Mouse (Mus musculus) mouse trophoblast stem cell (cell line): Measurements from ENCODE around the gene Gm11077.

Experiments used
- in situ Hi-C, 2 experiments: fragments of 300-500 bp; cut with MseI, MboI; formaldehyde crosslinking; loops; 2 replicates in 1 of 2; 3 replicates in 1 of 2; pipeline ENCODE4 v1.15.1; 2025

Gene Gm11077

GRCm38 (mm10) chr6:140747591-140747990, 18.5 kb downstream of the Gm11077 start:
- in situ Hi-C loops: no loop called here

DNA sequence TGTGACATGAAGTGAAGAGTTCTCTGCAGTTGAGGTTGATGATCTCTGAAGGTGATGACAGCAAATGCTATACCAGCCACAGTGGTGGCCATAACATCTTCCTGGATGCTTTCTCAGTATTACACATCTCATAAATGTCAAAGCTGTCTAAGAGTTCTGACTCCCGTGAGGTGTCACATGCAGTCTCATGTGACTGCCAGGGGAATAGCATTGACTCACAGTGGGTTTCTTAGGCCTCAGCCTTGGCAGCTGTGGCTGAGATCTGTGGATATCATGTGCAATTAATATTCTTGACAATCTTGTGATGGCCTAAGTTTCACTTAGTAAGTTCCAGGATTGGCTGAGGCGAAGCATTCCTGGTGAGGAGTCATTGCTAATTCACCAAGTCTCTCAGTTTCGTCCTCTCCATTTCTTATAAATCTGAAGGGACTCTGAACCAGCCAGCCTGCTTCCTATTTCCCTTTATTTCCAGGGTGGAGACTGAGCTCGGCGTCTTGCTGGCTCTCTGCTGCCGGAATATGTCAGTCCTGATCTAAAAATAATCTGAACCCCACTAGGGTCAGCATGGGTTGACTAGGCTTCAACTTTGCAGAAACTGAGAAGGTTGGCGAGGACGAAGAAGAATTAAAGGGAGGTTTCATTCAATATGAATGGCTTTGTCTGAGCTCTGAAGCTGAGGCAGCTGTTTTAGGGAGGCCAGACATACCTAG, 21.4 kb downstream of the Gm11077 start:
- in situ Hi-C loops: no loop called here

DNA sequence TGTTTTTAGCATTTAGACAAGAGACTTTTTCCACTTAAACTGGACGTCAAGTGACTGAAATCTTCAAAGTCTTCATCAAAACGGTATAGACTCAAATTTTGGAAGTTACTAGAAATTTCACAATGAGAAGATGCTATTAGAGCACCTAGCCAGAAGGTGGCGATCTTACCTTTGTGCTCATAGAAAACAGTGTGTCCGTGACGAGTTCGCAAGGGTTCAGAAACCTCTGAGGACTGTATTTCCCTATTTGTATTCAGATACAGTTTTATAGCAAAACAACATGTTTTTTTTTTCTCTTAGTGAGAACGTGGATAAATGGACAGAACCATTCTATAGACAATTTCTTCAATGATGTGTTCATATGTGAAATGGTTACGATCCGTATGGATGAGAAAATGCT, 37.3 kb downstream of the Gm11077 start:
- in situ Hi-C loops: no loop called here

- in situ Hi-C loops: no loop called here
Observed at GRCm38 (mm10) chr6:140767237-140767636, 38.2 kb downstream of the Gm11077 start.

- in situ Hi-C loops: no loop called here
Observed at GRCm38 (mm10) chr6:140768180-140768579, 39.1 kb downstream of the Gm11077 start.

GRCm38 (mm10) chr6:140768859-140769640, 40.0 kb downstream of the Gm11077 start:
- in situ Hi-C loops: no loop called here

DNA sequence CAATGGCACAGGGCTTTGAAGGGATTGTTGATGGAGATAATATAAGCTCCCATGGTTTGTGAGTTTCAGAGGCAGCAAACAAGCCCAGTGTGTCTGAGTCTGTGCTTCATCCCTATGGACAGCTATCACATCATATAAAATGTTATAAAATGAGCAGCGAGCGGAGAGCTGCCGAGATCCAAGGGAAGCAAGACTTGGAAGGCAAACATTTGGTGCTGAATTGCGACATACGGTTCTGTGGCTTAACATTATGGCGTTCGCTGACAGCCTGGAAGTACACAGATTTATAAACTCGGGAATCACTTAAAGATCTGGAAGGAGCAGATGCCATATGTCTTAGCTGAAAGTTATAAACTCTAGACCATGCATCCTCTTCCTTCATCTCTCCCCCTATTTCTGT, 47.2 kb downstream of the Gm11077 start:
- in situ Hi-C loops: no loop called here

GRCm38 (mm10) chr6:140782524-140782923, 53.4 kb downstream of the Gm11077 start:
- in situ Hi-C loops: no loop called here

- in situ Hi-C loops: no loop called here
Observed at GRCm38 (mm10) chr6:140786058-140786457, 57.0 kb downstream of the Gm11077 start.

DNA sequence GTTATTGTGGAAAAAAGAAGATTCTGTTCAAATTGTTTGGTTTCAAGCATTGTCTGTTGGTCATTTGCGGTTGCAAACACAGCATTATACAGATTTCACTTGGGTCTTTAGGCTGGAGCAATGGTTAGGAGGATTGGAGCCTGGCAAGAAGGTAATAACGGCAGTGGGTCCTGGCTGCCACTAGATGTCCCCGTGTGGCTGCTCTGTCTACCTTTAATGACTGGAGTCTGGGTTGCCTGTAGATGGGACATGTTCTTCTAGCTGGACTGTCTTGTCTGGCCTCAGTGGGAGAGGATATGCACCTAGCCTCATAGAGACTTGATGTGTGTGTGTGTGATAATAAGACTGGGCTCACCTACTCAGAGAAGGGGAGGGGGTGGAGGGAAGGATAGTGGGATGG, 60.8 kb downstream of the Gm11077 start:
- in situ Hi-C loops: no loop called here

GRCm38 (mm10) chr6:140793676-140794262, 64.7 kb downstream of the Gm11077 start:
- in situ Hi-C loops: no loop called here

GRCm38 (mm10) chr6:140798841-140799240, 69.8 kb downstream of the Gm11077 start:
- in situ Hi-C loops: no loop called here

DNA sequence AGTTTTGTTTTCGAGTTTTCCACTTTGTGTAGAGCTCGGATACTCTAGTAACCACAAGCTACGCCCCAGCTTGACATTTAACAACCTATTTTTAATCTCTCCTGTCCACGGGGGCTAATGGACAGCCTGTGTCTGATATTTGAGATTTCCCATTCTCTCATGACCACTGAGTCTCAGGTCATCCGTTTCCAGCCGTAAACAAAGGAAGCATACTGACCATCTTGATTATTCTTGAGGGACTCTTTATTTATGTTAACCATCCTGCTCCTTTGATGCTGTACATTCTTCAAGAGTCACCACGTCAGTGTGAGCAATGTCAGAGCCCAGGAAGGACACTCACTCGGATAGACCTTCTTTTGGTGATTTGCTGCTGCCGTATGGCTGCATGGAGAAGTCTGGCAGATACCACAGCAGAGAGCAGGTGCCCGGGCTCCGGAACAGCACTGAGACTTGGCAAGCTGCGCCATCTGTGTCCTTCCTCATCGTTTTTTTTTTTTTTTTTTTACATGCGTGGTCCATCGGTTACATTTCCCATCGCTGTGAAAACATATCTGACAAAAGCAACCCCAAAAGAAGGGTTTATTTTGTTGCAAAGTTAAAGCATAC, 70.5 kb downstream of the Gm11077 start:
- in situ Hi-C loops: no loop called here

DNA sequence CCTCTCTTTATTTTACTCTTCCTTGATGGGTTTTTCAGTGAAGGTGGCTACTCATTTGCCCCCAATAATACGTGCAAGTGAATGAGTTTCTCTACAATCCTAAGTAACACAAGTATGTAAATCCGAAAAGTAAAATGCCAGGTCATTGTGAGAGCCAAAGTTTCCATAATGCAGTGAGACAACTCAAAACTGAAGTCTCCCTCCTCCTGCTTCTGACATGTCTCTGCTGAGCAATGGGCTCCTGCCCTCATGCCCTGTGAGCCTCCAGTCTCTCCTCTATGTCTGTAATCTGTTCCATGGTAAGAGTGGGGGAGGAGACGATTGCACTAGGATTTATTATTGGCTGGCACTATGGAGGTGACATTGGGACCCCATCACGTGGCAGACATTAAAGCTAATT, 71.5 kb downstream of the Gm11077 start:
- in situ Hi-C loops: no loop called here
